Mouse (Mus musculus) bone marrow, adult 2 months (tissue): ENCODE results near the gene Cetn3. TPM values are rescaled to one million over a fixed set of nuclear protein-coding genes. Genes with fewer than 3 reads are reported as not detected.

Experiments
- H3K27ac ChIP-seq: fragments of 200-500 bp; 2 replicates; pipeline ENCODE4 v1.5.1; 2012; ENCODE audit warnings: low read depth, mild to moderate bottlenecking, control low read depth, inconsistent platforms, low read length; ENCODE audit not compliant: control insufficient read depth, poor library complexity, insufficient read depth
- H3K4me1 ChIP-seq: fragments of 200-500 bp; 2 replicates; pipeline ENCODE4 v1.6.1; 2011; ENCODE audit warnings: low read length; ENCODE audit not compliant: control insufficient read depth, insufficient read depth
- H3K4me3 ChIP-seq: fragments of 200-500 bp; replicated peaks from 2 replicates; pipeline ENCODE3; 2011; ENCODE audit warnings: mild to moderate bottlenecking, low read depth, low read length, control low read depth; ENCODE audit not compliant: control insufficient read depth
- CTCF ChIP-seq: fragments of 200-500 bp; IDR thresholded peaks from 2 replicates; pipeline ENCODE4 v1.5.1; 2011; ENCODE audit warnings: low read length, control low read depth; ENCODE audit not compliant: control insufficient read depth, insufficient read depth
- POLR2A ChIP-seq: fragments of 200-500 bp; IDR thresholded peaks from 2 replicates; pipeline ENCODE4 v1.6.1; 2011; ENCODE audit warnings: low read depth, mild to moderate bottlenecking, control low read depth, low read length, borderline replicate concordance; ENCODE audit not compliant: control insufficient read depth
- WGBS: fragments of 180-500 bp; shearing (Covaris S2); methylation state at CpG from one replicate; pipeline ENCODE4 v1.1.7; 2018; 5-methylcytosine and 5-hydroxymethylcytosine counted together
- polyA plus RNA-seq: library from polyadenylated mRNA; stranded (reverse); fragments of >200 nt; gene quantifications from 2 replicates; pipeline ENCODE4 v1.2.4, GENCODE M21; 2011; ENCODE audit warnings: low replicate concordance; ENCODE audit not compliant: missing spikeins, insufficient read depth, insufficient read length

Gene Cetn3
- polyA plus RNA-seq, 1 experiment, result 53.3 TPM

GRCm38 (mm10) chr13:81791861-81792260, 9.0 kb downstream of the Cetn3 start:
- TF ChIP-seq POLR2A, result no peak
- TF ChIP-seq CTCF, result no peak
- no peaks in the 10 kb centered on the region for H3K4me1 ChIP-seq
- no peak overlapping the region for H3K27ac ChIP-seq
- no peak overlapping the region for H3K4me3 ChIP-seq
- 91% methylated on average over 8 of the region's 8 CpGs for WGBS

GRCm38 (mm10) chr13:81793850-81794249, 11.0 kb downstream of the Cetn3 start:
- no peak for TF ChIP-seq POLR2A
- TF ChIP-seq CTCF, result no peak
- H3K4me1 ChIP-seq, result no peaks in the 10 kb centered on the region
- 0% methylated on average over 1 of the region's 1 CpGs for WGBS
- H3K4me3 ChIP-seq, result no peak overlapping the region
- H3K27ac ChIP-seq, result no peak overlapping the region

- Histone ChIP-seq H3K27ac (no peak overlapping the region), H3K4me1 (no peaks in the 10 kb centered on the region), H3K4me3 (no peak overlapping the region)
- 21% methylated on average over 3 of the region's 3 CpGs for WGBS
- TF ChIP-seq CTCF (no peak), POLR2A (no peak)
Observed at GRCm38 (mm10) chr13:81801121-81801520, 18.2 kb downstream of the Cetn3 start.

- Histone ChIP-seq H3K4me1 (no peaks in the 10 kb centered on the region), H3K27ac (no peak overlapping the region), H3K4me3 (no peak overlapping the region)
- TF ChIP-seq CTCF (no peak), POLR2A (no peak)
- WGBS, result 74% methylated on average over 4 of the region's 4 CpGs
Observed at GRCm38 (mm10) chr13:81803713-81804112, 20.8 kb downstream of the Cetn3 start.

GRCm38 (mm10) chr13:81822750-81823149, 39.9 kb downstream of the Cetn3 start:
- H3K27ac ChIP-seq, result no peak overlapping the region
- no peaks in the 10 kb centered on the region for H3K4me1 ChIP-seq
- no peak for TF ChIP-seq POLR2A
- no peak for TF ChIP-seq CTCF
- no peak overlapping the region for H3K4me3 ChIP-seq

- 68% methylated on average over 11 of the region's 11 CpGs for WGBS
- H3K27ac ChIP-seq, result no peak overlapping the region
Observed at GRCm38 (mm10) chr13:81824576-81825330, 41.9 kb downstream of the Cetn3 start.

GRCm38 (mm10) chr13:81828486-81828885, 45.6 kb downstream of the Cetn3 start:
- TF ChIP-seq CTCF (no peak), POLR2A (no peak)
- 76% methylated on average over 6 of the region's 6 CpGs for WGBS
- no peak overlapping the region for H3K4me3 ChIP-seq
- H3K27ac ChIP-seq, result no peak overlapping the region
- no peaks in the 10 kb centered on the region for H3K4me1 ChIP-seq

More at GRCm38 (mm10) chr13:81824576-81825330, 41.9 kb downstream of the Cetn3 start:
- TF ChIP-seq POLR2A (no peak), CTCF (no peak)
- H3K4me1 ChIP-seq, result no peaks in the 10 kb centered on the region
- no peak overlapping the region for H3K4me3 ChIP-seq

- Histone ChIP-seq H3K27ac (no peak overlapping the region), H3K4me3 (no peak overlapping the region), H3K4me1 (no peaks in the 10 kb centered on the region)
- WGBS, result 81% methylated on average over 7 of the region's 7 CpGs
- TF ChIP-seq CTCF (no peak), POLR2A (no peak)
Observed at GRCm38 (mm10) chr13:81831838-81832237, 49.0 kb downstream of the Cetn3 start.
